Mouse (Mus musculus) limb, embryonic 14.5 days (tissue): ENCODE data around the gene Asl. TPM values are rescaled to one million over a fixed set of nuclear protein-coding genes. Genes with fewer than 3 reads are reported as not detected.
"Not testable (repeated sequence)": the region's sequence is repeated elsewhere in the genome, so short reads cannot be mapped to it uniquely, and the experiment has no call there.

Experiments
- ATAC-seq: fragments of 200-750 bp; cut with Nextera tagmentation; 2 replicates; pipeline ENCODE4 v1.8.0; 2017; ENCODE audit warnings: low read depth, moderate number of reproducible peaks, moderate TSS enrichment; ENCODE audit not compliant: low FRiP score
- DNase-seq: peaks from one replicate; pipeline ENCODE4 v3.0.0-alpha.2; 2015; ENCODE audit warnings: low spot score
- H3K27ac ChIP-seq: fragments of 300-500 bp; sonication (generic); replicated peaks from 2 replicates; pipeline ENCODE4 v1.5.1; 2014; ENCODE audit warnings: low read depth, mild to moderate bottlenecking, low read length, moderate library complexity, mixed read lengths
- H3K27me3 ChIP-seq: fragments of 300-500 bp; sonication (generic); 2 replicates; pipeline ENCODE4 v1.6.1; 2014; ENCODE audit warnings: low read length, mixed read lengths; ENCODE audit not compliant: control insufficient read depth, insufficient read depth
- H3K36me3 ChIP-seq: fragments of 300-500 bp; sonication (generic); 2 replicates; pipeline ENCODE4 v1.6.1; 2014; ENCODE audit warnings: mild to moderate bottlenecking, low read length, moderate library complexity, mixed read lengths; ENCODE audit not compliant: control insufficient read depth, insufficient read depth
- H3K4me1 ChIP-seq: fragments of 300-500 bp; sonication (generic); 2 replicates; pipeline ENCODE4 v1.6.1; 2014; ENCODE audit warnings: antibody characterized with exemption, low read length, mixed read lengths; ENCODE audit not compliant: control insufficient read depth, insufficient read depth
- H3K4me2 ChIP-seq: fragments of 300-500 bp; sonication (generic); replicated peaks from 2 replicates; pipeline ENCODE4 v1.6.1; 2014; ENCODE audit warnings: low read depth, mild to moderate bottlenecking, low read length, moderate library complexity; ENCODE audit not compliant: severe bottlenecking
- H3K4me3 ChIP-seq: fragments of 300-500 bp; sonication (generic); replicated peaks from 2 replicates; pipeline ENCODE4 v1.5.1; 2014; ENCODE audit warnings: low read length
- H3K9ac ChIP-seq: fragments of 300-500 bp; sonication (generic); 2 replicates; pipeline ENCODE4 v1.6.1; 2014; ENCODE audit warnings: mild to moderate bottlenecking, low read depth, low read length, moderate library complexity; ENCODE audit not compliant: severe bottlenecking
- H3K9me3 ChIP-seq: fragments of 300-500 bp; sonication (generic); 2 replicates; pipeline ENCODE4 v1.6.1; 2016; ENCODE audit warnings: low read length; ENCODE audit not compliant: control insufficient read depth
- POLR2A ChIP-seq: fragments of 200-500 bp; IDR thresholded peaks from 2 replicates; pipeline ENCODE4 v1.8.0; 2012; ENCODE audit warnings: inconsistent platforms, mild to moderate bottlenecking, moderate library complexity, borderline replicate concordance; ENCODE audit not compliant: insufficient read depth, insufficient read length; ENCODE audit errors: extremely low read depth
- whole genome bisulfite sequencing: fragments of 180-500 bp; shearing (Covaris S2); extraction: QIAGEN DNeasy Blood & Tissue Kit; methylation state at CpG from one replicate; pipeline ENCODE4 v1.1.7; 2014; 5-methylcytosine and 5-hydroxymethylcytosine counted together
- polyA plus RNA-seq, 2 experiments: library from polyadenylated mRNA; depleted of rRNA in 1 of 2; stranded (reverse) in 1 of 2; unstranded in 1 of 2; fragments of >200 nt; fragmentation: Nextera tagmentation in 1 of 2; extraction: Ambion mirVana in 1 of 2; gene quantifications; 2 replicates each; pipeline versions ENCODE4 v1.2.1 to v1.2.3; 2012 to 2014

Asl gene
- polyA plus RNA-seq, 2 experiments: 21.5 to 36.5 TPM

- no peaks in the 10 kb centered on the region for H3K4me1 ChIP-seq
- peaks cover 56% of the 10 kb centered on the region for H3K36me3 ChIP-seq
- DNase-seq (peak; percentile 75), ATAC-seq (no peak)
- H3K27me3 ChIP-seq: no peaks in the 10 kb centered on the region
- H3K4me3 ChIP-seq: no peak overlapping the region
- H3K4me2 ChIP-seq: no peak overlapping the region
- 66% methylated on average over 19 of the region's 19 CpGs for WGBS
- no peak overlapping the region for H3K27ac ChIP-seq
- H3K9me3 ChIP-seq: no peaks in the 10 kb centered on the region
- H3K9ac ChIP-seq: no peak overlapping the region
- TF ChIP-seq POLR2A: no peak
Measured at GRCm38 (mm10) chr5:130037752-130038455, 8.9 kb upstream of the Asl start.

- not testable (repeated sequence) for DNase-seq, H3K27ac ChIP-seq, H3K9me3 ChIP-seq, H3K4me2 ChIP-seq, H3K4me3 ChIP-seq, ATAC-seq, H3K27me3 ChIP-seq, H3K4me1 ChIP-seq, H3K9ac ChIP-seq
- WGBS: 66% methylated on average over 2 of the region's 2 CpGs
- peaks cover 42% of the 10 kb centered on the region for H3K36me3 ChIP-seq
Measured at GRCm38 (mm10) chr5:130036300-130036699, 7.3 kb upstream of the Asl start.

GRCm38 (mm10) chr5:130033869-130034268 lies 4.8 kb upstream of the Asl start:
- H3K4me2 ChIP-seq: no peak overlapping the region
- no peak overlapping the region for H3K27ac ChIP-seq
- H3K4me1 ChIP-seq: no peaks in the 10 kb centered on the region
- no peak for DNase-seq
- H3K4me3 ChIP-seq: no peak overlapping the region
- no peaks in the 10 kb centered on the region for H3K9me3 ChIP-seq
- H3K27me3 ChIP-seq: no peaks in the 10 kb centered on the region
- TF ChIP-seq POLR2A: no peak
- WGBS: 78% methylated on average over 2 of the region's 2 CpGs
- no peak for ATAC-seq
- H3K9ac ChIP-seq: no peak overlapping the region
- H3K36me3 ChIP-seq: peaks cover 23% of the 10 kb centered on the region; the same call in 1 of the 2 replicates

- Histone ChIP-seq H3K9me3 (no peaks in the 10 kb centered on the region), H3K27ac (no peak overlapping the region), H3K9ac (no peak overlapping the region), H3K4me2 (no peak overlapping the region), H3K27me3 (no peaks in the 10 kb centered on the region), H3K4me1 (no peaks in the 10 kb centered on the region), H3K36me3 (peaks cover 14% of the 10 kb centered on the region; the same call in 1 of the 2 replicates), H3K4me3 (no peak overlapping the region)
- DNase-seq (no peak), ATAC-seq (no peak)
- no peak for TF ChIP-seq POLR2A
- 88% methylated on average over 19 of the region's 19 CpGs for WGBS
Measured at GRCm38 (mm10) chr5:130031410-130032390, 2.7 kb upstream of the Asl start.

GRCm38 (mm10) chr5:130027696-130028095 lies 1.4 kb downstream of the Asl start:
- H3K27me3 ChIP-seq: no peaks in the 10 kb centered on the region
- no peak overlapping the region for H3K4me2 ChIP-seq
- no peak overlapping the region for H3K27ac ChIP-seq
- no peaks in the 10 kb centered on the region for H3K9me3 ChIP-seq
- no peak for ATAC-seq
- H3K4me1 ChIP-seq: no peaks in the 10 kb centered on the region; the same call in 1 of the 2 replicates
- no peak overlapping the region for H3K9ac ChIP-seq
- WGBS: 86% methylated on average over 7 of the region's 7 CpGs
- no peaks in the 10 kb centered on the region for H3K36me3 ChIP-seq
- TF ChIP-seq POLR2A: no peak
- H3K4me3 ChIP-seq: no peak overlapping the region
- DNase-seq: no peak
